Mouse (Mus musculus) E14TG2a.4 (cell line): Measurements from ENCODE around the gene Xbp1.

ENCODE experiments used
- CTCF ChIP-seq: conservative IDR thresholded peaks from 2 replicates; pipeline ENCODE4 v1.5.1; 2014; ENCODE audit warnings: low read length
- NANOG ChIP-seq: IDR thresholded peaks from 2 replicates; pipeline ENCODE4 v1.6.1; 2014; ENCODE audit warnings: borderline replicate concordance, low read length, mixed read lengths
- POU5F1 ChIP-seq: IDR thresholded peaks from 2 replicates; pipeline ENCODE4 v1.6.1; 2014; ENCODE audit warnings: low read length, borderline replicate concordance

GRCm38 (mm10) chr11:5566506-5566905 is 46.0 kb downstream of the Xbp1 start:
- TF ChIP-seq CTCF (no peak), NANOG (no peak), POU5F1 (no peak)
